Mouse (Mus musculus) kidney, postnatal 4 days (tissue): Measurements from ENCODE around the gene Togaram2.
"Not testable (repeated sequence)": the region's sequence is repeated elsewhere in the genome, so short reads cannot be mapped to it uniquely, and the experiment has no call there.

Experiments
- DNase-seq, 2 experiments: peaks; one replicate each; pipeline ENCODE4 v3.0.0; 2021; ENCODE audit warnings: mixed read lengths in 2 of 2

Gene Togaram2

DNA sequence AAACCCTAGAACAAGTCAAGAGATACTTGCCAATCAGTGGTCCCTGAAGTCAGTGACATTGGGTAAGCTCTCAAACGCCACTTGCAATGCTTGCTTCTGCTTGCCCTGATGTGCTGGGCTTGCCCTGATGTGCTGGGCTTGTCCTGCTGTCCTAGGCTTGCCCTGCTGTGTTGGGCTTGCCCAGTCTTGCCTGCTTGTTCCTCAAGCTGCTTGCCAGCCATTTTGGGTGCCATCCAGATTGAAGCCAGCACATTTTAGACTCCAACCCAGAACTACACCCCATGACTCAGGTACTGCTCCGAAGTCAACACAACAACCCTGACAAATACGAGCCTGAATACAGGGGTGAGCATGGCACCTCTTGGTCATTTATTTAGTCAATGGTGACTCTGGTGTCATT, 69.1 kb downstream of the Togaram2 start:
- no peak for DNase-seq

DNA sequence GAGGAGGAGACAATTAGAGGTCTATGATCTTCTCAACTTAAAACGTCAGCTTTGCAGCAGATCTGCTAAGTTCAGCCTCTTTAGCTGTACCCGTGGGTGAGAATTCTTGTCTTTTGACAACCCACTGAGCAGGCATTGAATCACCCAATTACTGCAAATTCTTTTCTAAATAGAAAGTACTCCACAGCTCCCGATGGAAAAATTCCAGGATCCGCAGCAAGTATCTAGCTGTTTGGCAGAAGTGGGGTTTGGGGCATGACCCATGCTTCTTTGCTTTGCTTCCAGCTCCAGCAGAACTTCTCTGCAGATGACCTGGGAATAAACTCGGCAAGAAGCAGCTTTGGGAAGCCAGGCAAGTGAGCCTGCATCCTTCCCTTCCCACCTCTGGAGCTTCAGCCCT, 69.9 kb downstream of the Togaram2 start:
- DNase-seq, result peak; percentile 29 to 40

DNA sequence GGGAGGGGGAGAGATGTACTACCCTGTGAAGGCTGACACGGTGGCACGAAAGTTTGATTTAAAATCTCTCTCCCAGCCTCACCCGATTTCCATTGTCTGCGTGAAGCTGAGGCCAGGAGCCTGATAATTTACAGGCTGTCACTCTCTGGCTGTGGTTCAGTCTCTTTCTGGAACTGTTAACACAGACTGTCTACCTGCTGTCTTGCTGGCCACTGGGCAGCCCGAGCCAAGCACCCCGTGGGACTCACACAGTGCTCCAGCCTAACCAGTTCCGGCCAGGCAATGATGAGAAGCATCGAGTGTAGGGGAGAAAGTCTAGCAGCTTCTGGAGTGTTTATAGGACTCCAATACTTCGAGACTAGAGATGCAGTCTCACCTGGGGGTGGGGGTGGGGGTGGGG, 73.1 kb downstream of the Togaram2 start:
- no peak for DNase-seq

DNA sequence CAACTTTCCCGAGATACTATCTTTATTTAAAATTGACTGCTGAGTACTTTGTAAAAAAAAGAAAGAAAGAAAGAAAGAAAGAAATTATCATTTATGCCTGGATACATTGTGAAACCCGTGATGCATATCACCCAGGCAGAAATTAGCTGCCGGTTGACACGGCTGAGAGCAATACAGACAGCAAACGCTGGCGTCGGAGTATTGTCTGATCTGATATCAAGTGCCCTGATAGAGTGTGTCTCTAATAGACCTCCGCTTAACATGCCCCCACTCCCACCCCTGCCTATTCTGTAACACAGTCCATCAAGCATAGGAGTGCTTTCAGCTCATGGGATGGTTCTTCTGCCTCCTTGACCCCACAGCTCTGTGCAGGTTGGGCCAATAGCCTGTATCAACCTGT, 74.5 kb downstream of the Togaram2 start:
- no peak for DNase-seq

DNA sequence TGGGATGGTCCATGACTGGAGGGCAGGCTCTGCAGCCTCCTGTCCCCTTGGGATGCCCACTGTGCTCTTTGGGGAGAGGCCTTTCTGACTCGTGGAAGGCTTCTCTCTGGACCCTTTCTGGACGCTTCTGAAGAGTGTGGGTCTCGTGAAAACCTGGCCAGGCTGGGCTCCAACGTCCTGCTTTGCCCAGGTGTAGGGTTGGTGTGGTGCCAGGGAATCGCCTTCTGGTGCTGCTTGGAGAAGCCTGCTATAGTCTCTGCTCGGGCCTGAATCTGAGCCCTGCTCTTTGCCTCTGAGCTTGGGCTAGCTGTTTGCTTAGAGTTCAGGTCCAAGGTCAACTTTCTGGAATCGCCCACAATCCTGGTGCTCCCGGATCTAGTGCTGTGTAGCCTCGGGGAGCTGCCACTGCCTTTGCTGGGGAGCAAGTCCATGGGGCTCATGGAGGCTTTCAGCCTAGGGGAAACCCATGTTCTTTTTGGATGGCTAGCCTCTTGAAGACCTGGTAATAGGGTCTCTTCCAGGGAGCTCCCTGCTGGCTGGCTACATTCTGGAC, 76.6 kb downstream of the Togaram2 start:
- DNase-seq, result no peak

DNA sequence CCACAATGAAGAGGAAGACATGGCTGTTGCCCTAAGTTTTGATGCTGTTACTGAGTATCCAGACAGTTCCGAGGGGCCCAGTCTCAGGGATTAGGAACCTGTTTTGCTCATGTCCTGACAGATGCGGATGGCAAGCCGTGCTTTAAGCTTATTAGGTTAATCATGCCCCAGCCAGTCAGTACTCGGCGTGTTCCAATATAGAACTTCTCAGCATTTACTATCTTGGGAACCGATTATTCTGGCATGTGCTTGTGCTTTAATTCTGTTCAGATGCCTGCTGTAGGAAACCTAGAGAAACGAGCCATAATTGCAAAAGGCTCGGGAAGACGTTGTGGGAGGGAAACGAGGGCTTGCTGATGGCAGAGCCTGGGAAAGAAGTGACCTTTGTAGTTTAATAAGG, 79.8 kb downstream of the Togaram2 start, which contains the start of gene Pcare:
Gene Pcare, minus strand, starts transcription at position 64 of the 400 bp plus-strand sequence.
- no peak for DNase-seq

DNA sequence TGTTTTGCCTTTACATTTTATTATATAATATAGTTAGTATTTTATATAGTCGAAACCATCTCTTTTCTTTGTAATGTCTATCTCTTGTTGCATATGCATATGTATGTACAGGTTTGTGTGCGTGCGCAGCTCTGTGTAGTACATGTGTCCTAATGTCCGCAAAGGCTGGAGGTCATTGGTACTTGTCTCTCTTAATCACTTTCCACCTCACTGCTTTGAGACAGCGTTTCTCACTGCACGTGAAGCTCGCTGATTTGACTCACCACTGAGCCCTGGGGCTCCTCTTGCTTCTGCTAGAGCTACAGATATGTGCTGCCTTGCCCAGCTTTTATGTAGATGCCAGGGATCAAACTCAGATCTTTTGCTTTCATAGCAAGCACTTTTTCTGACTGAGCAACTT, 87.5 kb downstream of the Togaram2 start:
- DNase-seq, result no peak

DNA sequence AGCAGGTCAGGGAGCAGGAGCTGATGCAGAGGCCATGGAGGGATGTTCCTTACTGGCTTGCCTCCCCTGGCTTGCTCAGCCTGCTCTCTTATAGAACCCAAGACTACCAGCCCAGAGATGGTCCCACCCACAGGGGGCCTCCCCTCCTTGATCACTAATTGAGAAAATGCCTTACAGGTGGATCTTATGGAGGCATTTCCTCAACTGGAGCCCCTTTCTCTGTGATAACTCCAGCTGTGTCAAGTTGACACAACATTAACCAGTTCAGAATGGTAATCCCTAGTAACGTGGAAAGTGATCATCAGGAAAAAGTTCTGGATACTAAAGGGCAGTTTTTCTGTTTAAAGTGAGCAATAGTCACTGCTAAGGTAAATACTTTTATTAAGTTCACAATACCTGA, 95.1 kb downstream of the Togaram2 start, which contains the start of gene Clip4:
Gene Clip4, plus strand, starts transcription at position 301 of the 400 bp plus-strand sequence.
- not testable (repeated sequence) for DNase-seq

DNA sequence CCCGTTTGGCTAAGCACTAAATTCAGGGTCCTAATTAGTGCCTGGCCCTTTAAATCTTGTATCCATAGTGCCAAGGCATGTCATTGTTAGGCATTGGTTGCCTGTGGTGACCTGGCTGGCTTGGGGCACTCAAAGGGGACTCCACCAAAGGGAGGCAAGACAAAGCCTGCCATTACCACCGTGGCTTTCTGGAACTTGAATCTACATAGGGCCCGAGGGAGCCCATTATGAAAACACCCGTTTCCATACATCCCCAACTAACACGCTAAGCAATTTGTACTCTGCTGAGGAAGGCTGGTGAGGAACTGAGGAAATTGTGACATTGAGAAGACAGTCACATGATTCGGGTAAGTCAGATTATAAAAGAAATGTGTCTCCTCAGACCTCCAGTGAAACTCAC, 96.5 kb downstream of the Togaram2 start:
- DNase-seq, result no peak

DNA sequence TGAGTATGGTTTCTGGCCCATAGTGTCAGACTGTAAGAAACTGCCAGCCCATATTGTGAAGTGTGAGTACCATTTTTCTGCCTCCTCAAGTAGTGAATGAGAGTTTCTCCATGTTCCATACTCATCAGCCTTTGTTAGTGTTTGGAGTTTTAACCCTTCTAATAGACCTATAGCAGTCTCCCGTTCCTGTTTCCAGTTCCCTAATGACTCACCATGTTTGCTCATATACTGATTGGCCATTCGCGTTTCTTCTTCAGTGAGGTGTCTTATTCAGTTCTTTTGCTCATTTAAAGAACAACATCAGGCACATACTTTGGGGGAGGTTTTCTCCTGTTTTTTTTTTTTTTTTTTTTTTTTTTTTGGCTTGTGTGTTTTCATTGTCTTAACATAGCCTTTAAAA, 97.6 kb downstream of the Togaram2 start:
- no peak for DNase-seq

DNA sequence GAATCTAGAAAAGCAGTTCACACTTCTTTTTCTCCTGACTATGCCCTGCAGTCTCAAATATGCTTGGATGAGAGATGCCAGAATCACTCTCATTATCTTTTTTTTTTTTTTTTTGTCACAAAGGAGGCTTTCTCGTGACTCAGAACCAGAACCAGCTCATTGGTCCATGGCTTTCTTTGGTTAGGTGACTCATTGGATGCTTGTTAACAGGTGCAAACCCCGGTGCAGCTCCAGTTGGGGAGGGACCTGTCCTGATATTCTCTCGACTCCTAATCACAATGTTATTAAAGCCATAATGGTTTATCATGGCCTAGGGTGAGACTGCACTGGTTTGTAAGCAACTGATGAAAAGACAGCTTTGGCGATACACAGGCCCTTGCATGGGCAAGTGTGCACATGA, 101.1 kb downstream of the Togaram2 start:
- no peak for DNase-seq

DNA sequence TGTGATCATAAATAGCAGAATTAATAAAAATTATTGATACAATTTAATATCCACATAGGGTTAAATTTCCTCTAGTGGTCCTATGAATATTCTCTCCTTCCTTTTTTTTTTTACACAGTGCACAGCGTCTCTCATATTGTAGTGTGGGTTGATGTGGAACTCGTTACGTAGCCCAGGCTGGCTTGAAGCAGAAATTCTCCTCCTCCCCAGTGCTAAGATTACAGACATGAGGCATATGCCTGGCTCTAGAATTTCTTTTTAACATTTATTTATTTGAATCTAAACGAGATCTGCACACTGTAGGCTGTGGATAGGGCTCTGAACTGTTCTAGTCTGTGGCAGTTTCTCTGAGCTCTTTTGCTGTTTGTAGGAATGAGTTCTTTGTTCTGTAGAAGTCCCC, 102.2 kb downstream of the Togaram2 start:
- DNase-seq, result no peak

DNA sequence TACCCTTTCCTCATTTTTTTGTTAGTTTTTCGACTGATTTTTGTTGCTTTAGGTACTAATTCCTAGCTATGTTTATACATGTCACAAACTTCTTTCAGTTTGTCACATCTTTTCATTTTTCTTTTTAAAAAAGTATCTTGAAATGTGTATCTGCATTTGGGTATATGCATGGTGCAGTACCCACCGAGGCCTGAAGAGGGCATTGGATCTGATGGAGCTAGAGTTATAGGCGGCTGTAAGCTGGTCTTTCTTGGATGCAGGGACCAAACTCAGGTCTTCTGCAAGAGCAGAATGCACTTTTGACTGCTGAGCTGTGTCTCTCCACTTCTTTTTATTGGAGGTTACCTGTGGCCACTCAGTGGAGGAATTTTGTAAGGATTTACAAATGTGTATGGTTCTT, 105.6 kb downstream of the Togaram2 start:
- DNase-seq, result no peak
